Mouse (Mus musculus) monocyte, adult 5-6 weeks (primary cell): Measurements from ENCODE around the gene Hoxd3. TPM values are rescaled to one million over a fixed set of nuclear protein-coding genes. Genes with fewer than 3 reads are reported as not detected.
A peak's percentile ranks its signal among the peaks of the same experiment; 100 is the strongest.

Source experiments
- ATAC-seq: fragments of 153-309, 156-312 bp; replicated peaks from 2 replicates; pipeline ENCODE4 v1.8.0; 2017; ENCODE audit warnings: mild to moderate bottlenecking; ENCODE audit not compliant: low TSS enrichment, insufficient number of reproducible peaks, severe bottlenecking, poor library complexity, low FRiP score
- total RNA-seq: library from RNA; stranded (forward); fragments of 200-1000, 200-491, 200-594 nt; gene quantifications from 3 replicates; pipeline ENCODE4 v1.2.3, GENCODE M21; 2017

Gene Hoxd3
- not detected in 3 replicates for total RNA-seq

DNA sequence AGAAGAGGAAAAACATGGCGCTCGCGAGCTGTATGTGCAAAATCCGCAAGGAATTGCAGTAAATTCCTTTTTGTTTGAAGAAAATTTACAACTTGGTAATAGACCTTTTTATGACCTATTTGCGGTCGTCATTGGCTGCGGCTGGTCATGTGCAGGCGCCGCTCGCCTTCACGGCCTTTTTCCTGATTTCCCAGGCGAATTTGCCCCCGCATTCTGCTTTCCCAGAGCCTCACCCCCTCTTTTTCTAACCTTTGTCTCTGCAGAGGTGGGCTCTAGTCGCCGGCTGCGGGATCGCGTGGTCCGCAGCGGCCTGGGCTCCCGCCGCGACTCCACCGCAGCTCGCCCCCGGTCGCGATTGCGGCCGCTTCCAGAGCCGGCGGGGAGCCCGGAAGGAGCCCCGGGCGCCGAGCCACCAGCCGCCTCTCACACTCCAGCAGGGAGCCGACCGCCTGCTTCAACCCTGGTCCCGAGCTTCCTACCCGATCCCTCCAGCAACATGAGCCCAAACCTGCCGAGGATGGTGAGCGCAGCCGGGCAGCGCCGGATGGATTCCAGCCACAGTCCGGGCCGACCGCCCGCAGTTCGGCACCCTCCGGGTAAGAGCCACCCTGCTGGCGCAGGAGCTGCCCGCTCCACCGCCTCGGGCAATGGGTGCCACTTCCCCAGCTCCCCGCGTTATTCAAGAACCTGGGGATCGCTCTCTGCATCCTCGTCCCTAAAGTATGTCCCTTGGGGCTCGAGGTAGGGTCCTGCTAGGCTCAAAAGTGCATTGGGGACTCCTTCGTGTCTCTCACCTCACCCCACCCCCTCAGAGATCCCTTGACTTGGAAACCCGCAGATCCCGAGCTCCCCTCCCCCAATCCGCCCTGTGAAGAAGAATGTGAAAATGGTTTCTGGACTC lies at the start of gene Hoxd3, which contains the start of gene Hoxd4:
TSS of gene Hoxd3 (plus strand) at position 207 of the 901 bp plus-strand sequence.
TSS of gene Hoxd4 (plus strand) at position 209 of the 901 bp plus-strand sequence.
- ATAC-seq, result no peak

DNA sequence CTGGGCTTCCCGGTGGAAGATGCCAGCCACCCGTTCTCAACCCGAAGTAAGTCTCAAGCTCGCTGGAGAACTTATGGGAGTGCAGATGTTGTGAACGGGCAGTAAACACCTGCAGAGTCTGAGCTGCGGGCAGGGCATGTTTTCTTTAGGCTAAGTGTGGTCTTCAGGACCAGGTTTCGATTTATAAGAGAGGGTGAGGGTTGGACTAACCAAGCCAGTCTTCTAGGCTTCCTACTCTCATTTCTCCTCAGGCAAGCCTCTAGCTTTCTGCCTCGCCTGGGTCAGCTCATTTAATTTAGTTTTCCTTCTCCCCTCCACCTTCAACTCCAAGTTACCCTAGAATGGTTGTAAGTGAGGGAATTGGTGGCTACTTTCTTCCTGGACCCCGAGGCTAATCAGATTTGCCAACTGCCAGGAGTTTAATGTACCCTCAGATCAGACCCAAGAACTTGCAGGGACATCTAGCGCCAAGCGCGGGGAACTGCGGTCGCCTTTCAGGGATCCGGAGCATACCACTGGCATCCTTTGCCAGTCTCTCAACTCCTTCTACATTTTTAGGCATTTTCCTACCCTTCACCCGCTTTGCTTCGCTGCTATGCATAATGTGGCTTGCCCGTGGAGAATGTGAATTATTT lies 48.3 kb upstream of the Hoxd3 start:
- no peak for ATAC-seq

DNA sequence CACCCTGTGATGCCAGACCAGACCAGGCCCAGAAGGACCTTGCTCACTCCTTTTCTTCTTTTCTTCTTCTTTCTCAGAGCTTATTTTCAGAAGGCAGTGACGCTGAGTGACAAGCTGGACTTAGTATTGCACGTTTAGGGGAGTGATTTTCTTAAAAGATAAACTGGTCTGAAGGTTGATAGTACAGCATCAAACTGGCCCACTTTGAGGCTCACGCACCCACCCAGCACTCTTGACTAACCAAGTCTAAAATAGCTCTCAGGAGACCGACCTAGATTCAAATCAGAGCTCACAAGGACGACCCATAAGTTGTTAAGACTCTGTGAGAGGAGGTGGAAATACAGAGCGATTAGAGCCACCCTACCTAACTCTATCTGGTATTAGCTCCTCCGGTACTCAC lies 45.3 kb upstream of the Hoxd3 start:
- ATAC-seq, result no peak

DNA sequence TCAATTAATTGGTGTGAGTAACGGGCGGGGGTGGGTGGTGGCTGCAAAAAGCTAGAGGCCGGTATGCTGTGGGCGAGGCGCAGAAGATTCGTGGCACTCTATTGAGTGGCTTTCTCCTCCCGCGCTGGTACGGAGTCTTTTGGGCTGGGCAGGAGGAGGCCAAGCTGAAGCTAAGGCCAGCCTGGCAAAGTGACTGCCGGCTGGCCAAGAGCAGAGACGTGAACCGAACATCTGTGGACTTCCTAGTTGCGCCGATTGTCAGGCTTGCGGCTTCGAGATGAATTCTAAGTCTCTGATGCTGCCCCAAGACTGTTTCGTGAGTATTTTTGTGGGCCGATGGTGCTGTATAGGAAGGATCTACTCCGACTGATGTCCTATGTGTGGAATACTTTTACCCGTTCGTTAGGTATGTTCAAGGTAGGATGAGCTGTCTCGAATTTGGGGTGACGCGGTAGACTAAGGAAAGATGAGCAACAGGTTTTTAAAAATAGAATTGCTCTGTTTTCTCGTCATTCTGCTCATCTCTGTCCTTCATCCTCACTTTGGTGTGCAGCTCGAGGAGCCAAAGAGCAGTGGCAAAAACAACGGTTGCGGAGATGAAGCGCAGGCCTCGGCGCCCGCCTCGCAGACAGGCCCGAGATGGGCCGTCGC lies 44.4 kb upstream of the Hoxd3 start:
- ATAC-seq, result no peak

DNA sequence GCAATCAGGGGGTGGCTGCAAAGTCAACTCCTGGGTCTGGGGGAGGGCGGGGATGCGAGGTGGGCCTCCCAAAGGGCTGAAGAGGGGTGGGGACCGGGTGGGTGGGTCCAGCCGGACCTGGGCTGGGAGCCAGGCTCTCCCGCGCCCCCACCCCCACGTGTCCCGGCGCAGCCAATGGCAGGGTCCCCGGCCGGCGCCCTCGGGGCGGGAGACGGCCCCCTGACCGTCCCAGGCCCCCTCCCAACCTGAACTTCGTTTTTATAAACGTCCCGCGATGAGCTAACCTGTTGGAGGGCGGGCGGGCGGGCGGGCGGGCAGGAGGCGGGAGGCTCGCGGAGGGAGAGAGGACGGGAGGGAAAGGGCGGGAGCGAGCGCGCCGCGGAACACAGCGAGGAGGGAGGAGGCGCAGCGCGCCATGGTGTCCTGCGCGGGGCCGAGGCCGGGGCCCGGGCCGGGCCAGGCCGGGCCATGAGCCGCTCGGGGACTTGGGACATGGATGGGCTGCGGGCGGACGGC lies 43.8 kb upstream of the Hoxd3 start, which contains the start of gene Hoxd13:
TSS of gene Hoxd13 (plus strand) at position 469 of the 516 bp plus-strand sequence.
- ATAC-seq, result no peak

DNA sequence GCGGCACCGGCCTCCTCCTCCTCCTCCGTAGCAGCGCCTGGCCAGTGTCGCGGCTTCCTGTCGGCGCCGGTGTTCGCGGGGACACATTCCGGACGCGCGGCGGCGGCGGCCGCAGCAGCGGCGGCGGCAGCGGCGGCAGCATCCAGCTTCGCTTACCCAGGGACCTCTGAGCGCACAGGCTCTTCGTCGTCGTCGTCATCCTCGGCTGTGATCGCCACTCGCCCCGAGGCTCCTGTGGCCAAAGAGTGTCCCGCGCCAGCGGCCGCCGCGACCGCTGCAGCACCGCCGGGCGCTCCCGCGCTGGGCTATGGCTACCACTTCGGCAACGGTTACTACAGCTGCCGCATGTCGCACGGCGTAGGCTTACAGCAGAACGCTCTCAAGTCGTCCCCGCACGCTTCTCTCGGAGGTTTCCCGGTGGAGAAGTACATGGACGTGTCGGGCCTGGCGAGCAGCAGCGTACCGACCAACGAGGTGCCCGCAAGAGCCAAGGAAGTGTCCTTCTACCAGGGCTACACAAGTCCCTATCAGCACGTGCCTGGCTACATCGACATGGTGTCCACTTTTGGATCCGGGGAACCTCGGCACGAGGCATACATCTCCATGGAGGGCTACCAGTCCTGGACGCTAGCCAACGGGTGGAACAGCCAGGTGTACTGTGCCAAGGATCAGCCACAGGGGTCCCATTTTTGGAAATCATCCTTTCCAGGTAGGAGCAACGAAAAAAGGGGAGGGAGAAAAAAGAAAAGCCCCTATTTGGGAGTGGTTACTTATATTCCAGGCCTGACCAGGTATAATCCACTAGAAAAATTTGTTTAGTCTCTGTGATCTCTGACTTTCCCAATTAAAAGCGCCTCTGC lies 43.1 kb upstream of the Hoxd3 start:
- ATAC-seq, result no peak

DNA sequence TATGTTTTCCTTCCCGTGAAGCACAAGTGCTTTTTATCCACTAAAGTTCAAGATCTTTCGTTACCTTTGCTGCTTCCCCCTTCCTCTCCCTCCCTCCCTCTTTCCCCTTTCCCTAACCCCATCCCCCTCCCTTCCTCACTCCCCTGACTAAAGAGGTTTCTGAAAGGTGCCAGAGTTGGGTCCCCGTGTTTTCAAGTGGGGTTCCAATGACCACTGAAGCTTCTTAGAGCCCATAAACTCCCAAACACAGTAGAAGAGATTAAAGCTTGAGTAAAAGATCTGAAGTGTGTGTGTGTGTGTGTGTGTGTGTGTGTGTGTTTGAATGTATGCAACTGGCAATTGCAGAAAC lies 42.5 kb upstream of the Hoxd3 start:
- ATAC-seq, result no peak

DNA sequence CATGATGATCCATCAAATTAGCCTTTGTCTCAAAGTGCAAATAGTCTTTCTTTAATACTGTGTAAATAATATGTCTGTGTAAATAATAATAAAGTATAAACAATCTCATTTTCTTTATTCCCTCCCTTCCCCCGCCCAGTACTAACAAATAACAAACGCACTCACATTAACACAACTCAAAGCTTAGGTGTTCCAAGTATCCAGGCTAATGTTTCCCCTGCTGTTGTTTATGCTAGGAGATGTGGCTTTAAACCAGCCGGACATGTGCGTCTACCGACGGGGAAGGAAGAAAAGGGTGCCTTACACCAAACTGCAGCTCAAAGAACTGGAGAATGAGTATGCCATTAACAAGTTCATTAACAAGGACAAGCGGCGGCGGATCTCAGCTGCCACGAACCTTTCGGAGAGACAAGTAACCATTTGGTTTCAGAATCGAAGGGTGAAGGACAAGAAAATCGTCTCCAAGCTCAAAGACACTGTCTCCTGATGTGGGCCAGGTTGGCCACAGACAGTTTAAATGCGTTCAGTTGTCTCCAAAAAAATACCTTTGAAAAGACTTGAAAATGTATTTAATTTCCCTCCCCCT lies 42.0 kb upstream of the Hoxd3 start:
- no peak for ATAC-seq

DNA sequence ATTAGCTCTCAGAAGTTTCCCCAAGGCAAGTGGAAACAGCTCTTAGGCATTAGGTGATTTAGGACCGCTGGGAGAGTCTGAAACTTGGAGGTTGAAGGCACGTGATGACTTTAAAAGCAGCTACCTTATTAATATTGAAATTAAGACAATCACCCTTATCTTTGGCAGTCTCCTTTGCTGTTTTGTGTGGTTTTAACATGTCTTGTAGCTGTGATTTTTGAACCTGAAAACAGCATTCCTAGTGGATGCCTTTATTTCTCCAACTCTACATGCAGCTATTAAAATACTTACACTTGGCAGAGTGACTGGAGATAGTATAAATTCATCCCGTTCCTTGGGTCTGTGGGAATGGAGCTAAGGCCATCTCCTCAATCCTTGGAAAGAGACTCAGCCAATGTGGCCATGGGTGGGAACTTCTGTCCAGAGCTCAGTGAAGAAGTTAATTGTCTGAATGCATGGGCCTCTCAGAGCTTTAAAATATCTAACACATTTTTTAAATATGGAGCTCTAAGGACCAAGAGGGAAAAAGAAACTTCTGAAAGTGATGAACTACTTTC lies 41.0 kb upstream of the Hoxd3 start:
- no peak for ATAC-seq

DNA sequence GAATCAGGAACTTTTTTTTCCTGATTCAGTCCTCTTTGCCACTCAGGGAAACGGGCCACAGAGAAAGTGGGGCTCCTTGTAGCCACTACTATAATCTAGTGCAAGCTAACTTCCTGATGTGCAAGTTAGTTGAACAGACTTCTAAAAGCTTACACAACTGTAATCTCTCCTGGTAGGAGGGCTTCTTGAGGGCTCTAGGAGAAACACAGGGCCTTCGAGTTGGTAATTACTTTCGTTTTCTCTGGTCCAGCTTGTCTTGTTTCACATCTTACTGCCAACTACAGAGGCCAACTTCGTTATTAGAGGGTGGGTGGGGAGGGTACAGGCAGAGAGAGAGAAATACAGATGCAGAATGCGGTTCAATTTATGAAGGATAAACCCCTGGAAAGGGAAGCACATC lies 39.9 kb upstream of the Hoxd3 start:
- ATAC-seq, result no peak

DNA sequence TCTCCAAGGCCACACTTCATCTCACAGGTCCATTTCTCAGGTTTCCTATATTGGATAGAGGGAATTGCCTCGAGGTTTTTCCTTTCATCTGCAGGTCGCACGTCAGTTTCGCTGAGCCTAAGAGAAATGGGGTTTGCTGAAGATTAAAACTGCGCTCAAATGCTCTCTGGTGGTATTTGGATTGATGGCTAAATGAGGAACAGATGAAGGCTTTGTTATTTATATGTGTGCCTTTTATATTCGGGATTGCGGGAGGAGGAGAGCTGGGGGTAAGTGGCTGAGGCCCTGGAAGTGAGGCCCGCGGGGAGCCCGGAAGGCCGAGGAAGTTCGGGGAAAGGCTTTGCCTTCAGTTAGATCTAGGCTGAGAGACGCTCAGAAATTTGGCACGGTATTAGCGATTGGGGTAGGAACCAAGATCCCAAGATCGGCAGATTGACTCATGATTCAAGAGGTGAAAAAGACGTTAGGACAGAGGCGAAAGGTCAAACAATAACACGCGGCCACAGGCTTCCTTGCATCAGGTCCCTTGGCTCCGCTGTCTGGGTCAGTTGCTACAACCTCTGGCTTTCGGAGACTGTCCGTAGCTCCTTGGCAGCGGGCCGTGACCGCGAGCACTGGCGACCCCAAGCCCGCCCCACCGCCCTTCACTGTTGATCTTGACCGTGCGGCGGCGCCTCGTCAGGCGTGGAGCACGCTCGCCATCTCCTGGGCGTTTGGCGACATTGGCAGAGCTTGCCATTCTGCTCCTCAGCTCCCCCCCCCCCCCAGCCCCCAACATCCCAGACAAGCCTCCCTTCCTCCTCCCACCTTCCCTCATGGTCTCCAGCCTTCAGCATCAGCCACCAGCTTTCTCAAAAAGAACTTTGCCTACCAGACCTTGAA lies 39.0 kb upstream of the Hoxd3 start:
- ATAC-seq, result peak; percentile 54

DNA sequence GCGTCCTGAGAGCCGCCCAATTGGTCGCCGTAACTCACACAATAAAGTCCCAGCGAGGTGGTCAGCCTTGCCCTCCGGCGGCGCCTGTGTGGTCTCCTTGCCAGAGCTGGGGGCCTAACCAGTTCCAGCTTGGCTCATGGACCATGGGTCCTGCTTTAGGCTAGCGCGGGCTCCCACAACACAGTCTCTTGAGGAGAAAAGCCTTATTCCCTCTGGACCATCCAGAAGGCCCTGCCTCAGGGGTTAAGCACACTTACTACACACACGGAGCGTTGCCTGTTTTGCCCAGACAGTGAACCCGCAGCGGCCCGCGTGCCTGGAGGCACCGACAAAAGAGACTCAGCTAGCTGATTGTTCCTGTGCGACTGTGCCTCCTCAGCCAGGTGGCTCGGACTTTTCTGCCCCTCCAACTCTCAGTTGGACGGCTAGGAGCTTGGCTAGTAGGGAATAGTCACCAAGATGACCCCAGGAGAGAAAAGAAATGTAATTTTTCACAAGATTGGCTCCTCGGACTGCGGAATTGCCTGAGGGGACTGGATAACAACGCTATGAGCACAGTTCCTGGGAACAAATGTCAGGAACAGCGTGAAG lies 37.8 kb upstream of the Hoxd3 start:
- ATAC-seq, result no peak

DNA sequence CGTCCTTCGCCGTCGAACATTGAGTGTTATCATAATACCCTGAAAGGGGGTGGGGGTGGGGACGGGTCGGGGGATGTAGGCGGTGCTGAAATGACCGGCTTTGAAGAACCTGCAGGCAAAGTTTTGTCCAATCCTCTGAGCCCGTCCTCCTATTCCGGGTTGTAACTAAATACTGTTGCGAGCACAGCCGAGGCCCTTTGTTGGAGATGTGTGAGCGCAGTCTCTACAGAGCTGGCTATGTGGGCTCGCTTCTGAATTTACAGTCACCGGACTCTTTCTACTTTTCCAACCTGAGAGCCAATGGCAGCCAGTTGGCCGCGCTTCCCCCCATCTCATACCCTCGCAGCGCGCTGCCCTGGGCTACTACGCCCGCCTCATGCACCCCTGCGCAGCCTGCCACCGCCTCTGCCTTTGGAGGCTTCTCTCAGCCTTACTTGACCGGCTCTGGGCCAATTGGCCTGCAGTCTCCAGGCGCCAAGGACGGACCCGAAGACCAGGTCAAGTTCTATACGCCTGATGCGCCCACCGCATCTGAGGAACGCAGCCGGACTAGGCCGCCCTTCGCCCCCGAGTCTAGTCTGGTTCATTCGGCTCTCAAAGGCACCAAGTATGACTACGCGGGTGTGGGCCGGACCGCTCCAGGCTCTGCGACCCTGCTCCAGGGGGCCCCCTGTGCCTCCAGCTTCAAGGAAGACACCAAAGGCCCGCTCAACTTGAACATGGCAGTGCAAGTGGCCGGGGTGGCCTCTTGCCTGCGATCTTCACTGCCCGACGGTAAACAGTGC lies 36.7 kb upstream of the Hoxd3 start, which contains the start of gene Hoxd12:
TSS of gene Hoxd12 (plus strand) at position 133 of the 785 bp plus-strand sequence.
- ATAC-seq, result no peak

DNA sequence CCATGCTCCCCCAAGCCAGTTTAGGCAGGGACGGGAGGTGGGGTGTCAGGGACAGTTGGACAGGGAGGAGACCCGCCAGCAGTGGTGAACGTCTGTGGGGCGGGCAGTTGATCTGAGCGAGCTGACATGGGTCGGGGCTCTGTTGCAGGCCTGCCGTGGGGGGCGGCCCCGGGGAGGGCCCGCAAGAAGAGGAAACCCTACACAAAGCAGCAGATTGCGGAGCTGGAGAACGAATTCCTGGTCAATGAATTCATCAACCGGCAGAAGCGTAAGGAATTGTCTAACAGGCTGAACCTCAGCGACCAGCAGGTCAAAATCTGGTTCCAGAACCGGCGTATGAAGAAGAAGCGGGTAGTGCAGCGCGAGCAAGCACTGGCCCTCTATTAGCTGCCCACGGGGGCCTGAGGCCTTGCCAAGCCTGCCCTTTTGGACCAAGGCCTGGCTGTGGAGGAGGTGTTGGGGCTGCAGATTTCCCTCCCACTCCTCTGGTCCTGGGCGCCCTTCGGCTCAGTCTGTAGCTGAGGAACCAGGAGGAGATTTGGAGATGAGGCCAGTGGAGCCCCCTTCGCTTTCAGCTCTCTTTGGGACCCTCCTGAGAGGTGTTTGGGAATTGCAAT lies 36.0 kb upstream of the Hoxd3 start:
- no peak for ATAC-seq

DNA sequence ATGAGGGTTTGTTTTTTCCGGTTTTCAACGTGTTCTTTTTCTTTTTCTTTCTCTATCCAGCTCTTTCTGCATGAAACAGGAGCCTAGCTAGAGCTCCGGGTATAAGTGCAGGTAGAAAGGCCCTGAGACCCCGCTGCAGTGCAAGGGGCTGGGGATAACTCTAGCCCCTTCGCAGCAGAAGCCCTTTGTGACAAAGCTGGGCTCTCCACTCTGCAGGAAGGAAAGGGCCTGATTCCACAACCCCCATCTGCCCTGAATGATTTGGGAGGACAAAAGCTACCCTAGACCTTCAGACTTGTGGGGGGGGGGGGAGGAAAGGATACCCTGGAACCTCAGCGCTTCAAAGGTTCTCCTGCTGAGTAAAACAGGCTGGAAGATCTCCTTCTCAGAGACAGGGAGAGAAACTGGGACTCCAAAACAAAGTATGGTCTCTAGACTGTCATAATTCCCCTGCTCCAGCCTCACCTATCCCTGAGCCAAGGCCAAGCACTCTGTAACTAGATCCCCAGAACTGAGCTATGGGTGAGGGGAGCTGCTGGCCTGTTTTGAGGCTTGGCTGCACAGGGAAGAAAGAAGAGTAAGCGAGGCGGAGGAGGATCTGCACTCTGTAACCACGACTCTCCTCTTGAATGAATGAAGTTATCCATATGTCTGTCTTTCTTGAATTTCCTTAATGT lies 35.2 kb upstream of the Hoxd3 start:
- ATAC-seq, result no peak
